Mouse (Mus musculus) retina, embryonic 14.5 days (tissue): ENCODE data around the gene Itpk1.

Experiments used
- DNase-seq: peaks from one replicate; pipeline ENCODE4 v3.0.0-alpha.2; 2015; ENCODE audit warnings: low spot score

Itpk1 gene

GRCm38 (mm10) chr12:102623827-102624226, 80.9 kb downstream of the Itpk1 start:
- no peak for DNase-seq

- no peak for DNase-seq
Measured at GRCm38 (mm10) chr12:102622302-102622842, 82.4 kb downstream of the Itpk1 start.

- no peak for DNase-seq
Measured at GRCm38 (mm10) chr12:102621811-102622210, 82.9 kb downstream of the Itpk1 start.

- no peak for DNase-seq
Measured at GRCm38 (mm10) chr12:102621205-102621604, 83.5 kb downstream of the Itpk1 start.

- no peak for DNase-seq
Measured at GRCm38 (mm10) chr12:102619908-102620307, 84.8 kb downstream of the Itpk1 start.

- no peak for DNase-seq
Measured at GRCm38 (mm10) chr12:102618085-102618484, 86.6 kb downstream of the Itpk1 start.

- no peak for DNase-seq
Measured at GRCm38 (mm10) chr12:102616843-102617519, 87.7 kb downstream of the Itpk1 start.

- no peak for DNase-seq
Measured at GRCm38 (mm10) chr12:102616201-102616600, 88.5 kb downstream of the Itpk1 start.

GRCm38 (mm10) chr12:102613411-102613810, 91.3 kb downstream of the Itpk1 start:
- DNase-seq: no peak

GRCm38 (mm10) chr12:102612431-102612830, 92.3 kb downstream of the Itpk1 start:
- no peak for DNase-seq

GRCm38 (mm10) chr12:102610927-102611326, 93.8 kb downstream of the Itpk1 start:
- DNase-seq: no peak

GRCm38 (mm10) chr12:102607808-102608517, 96.8 kb downstream of the Itpk1 start:
- no peak for DNase-seq

- DNase-seq: no peak
Measured at GRCm38 (mm10) chr12:102607066-102607465, 97.7 kb downstream of the Itpk1 start.

GRCm38 (mm10) chr12:102605607-102606006, 99.1 kb downstream of the Itpk1 start:
- no peak for DNase-seq

- DNase-seq: no peak
Measured at GRCm38 (mm10) chr12:102602255-102603041, 102.3 kb downstream of the Itpk1 start.

- no peak for DNase-seq
Measured at GRCm38 (mm10) chr12:102601847-102602246, 102.9 kb downstream of the Itpk1 start.

GRCm38 (mm10) chr12:102600345-102600744, 104.4 kb downstream of the Itpk1 start:
- no peak for DNase-seq

GRCm38 (mm10) chr12:102599801-102600200, 104.9 kb downstream of the Itpk1 start:
- DNase-seq: no peak

- DNase-seq: no peak
Measured at GRCm38 (mm10) chr12:102598535-102598934, 106.2 kb downstream of the Itpk1 start.

- DNase-seq: no peak
Measured at GRCm38 (mm10) chr12:102597466-102597865, 107.3 kb downstream of the Itpk1 start.

GRCm38 (mm10) chr12:102596410-102596809, 108.3 kb downstream of the Itpk1 start:
- DNase-seq: no peak

GRCm38 (mm10) chr12:102594627-102595026, 110.1 kb downstream of the Itpk1 start:
- no peak for DNase-seq

- DNase-seq: no peak
Measured at GRCm38 (mm10) chr12:102593699-102594098, 111.0 kb downstream of the Itpk1 start.
